10 mouse cellular contexts compared by ENCODE assay signal in the genomic region with DNA sequence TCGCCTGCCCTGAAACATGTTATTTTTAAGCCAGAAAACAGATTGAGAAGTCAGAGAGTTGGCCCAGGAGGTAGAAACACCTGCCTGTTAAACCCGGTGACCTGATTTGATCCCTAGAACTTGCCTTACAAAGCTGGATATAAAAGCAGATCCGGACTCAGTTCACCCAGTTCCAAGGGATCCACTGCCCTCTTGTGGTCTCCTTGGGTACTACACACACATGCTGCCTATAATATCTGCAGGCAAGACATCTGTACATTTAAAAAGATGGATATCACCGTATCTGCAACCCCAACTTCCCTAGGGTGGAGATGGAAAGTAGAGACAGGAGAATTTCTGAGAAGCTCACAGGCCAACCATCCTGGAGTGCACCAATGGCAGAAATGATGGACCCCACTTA. TPM values are rescaled to one million over a fixed set of nuclear protein-coding genes. Genes with fewer than 3 reads are reported as not detected.
A peak's percentile ranks its signal among the peaks of the same experiment; 100 is the strongest.
DNase-seq lines count a peak whose midpoint lies in the region; ATAC-seq lines count a peak whose summit lies in the region.
"Had no signal": no experiment of that assay in that cellular context is flagged by ENCODE, and none has a peak within 500 bp of the region (broad histone marks: within the 10 kb centered on the region; RNA-seq: fewer than 3 reads in every experiment).

No protein-coding gene starts in this region.

- no peaks in the 10 kb centered on the region for H3K9me3 ChIP-seq in hindbrain, embryonic 14.5 days (ENCODE audit: control insufficient read depth, low read length)
- 0 out of 2 replicates have a peak, but pooled peaks cover 3% of the 10 kb centered on the region for H3K9me3 ChIP-seq in hindbrain, embryonic 13.5 days

- no peak overlapping the region for H3K27ac ChIP-seq in hindbrain, embryonic 14.5 days
- no peak overlapping the region for H3K27ac ChIP-seq in hindbrain, embryonic 13.5 days
- H3K27ac ChIP-seq: forebrain, embryonic 12.5 days had no signal

- no peak overlapping the region for H3K4me2 ChIP-seq in hindbrain, embryonic 14.5 days (replicated peaks)
- H3K4me2 ChIP-seq in hindbrain, embryonic 13.5 days: no peak overlapping the region
- H3K4me2 ChIP-seq: forebrain, embryonic 12.5 days had no signal

- 97% methylated on average over 4 of the region's 4 CpGs for WGBS in hindbrain, embryonic 14.5 days
- 98% methylated on average over 4 of the region's 4 CpGs for WGBS in hindbrain, embryonic 13.5 days

- no peak overlapping the region for H3K4me3 ChIP-seq in hindbrain, embryonic 14.5 days (replicated peaks; ENCODE audit: low read length)
- no peak overlapping the region for H3K4me3 ChIP-seq in hindbrain, embryonic 13.5 days
- H3K4me3 ChIP-seq: forebrain, embryonic 12.5 days had no signal

- peak; percentile 51 for DNase-seq in hindbrain, embryonic 14.5 days (ENCODE audit: low spot score)
- DNase-seq in thymus, postnatal 0 days (ENCODE audit: low spot score): peak; percentile 53
- no peak for DNase-seq in thymus, postnatal 36 days
- peak; percentile 67 to 82 for DNase-seq in cerebellum, postnatal 10 days
- DNase-seq in urinary bladder, postnatal 4 days (ENCODE audit: low spot score in 2 of 2): no peak
- no peak for DNase-seq in Muller cell, postnatal 12 days (ENCODE audit: inconsistent ontology term)
- no peak for DNase-seq in adrenal gland, postnatal 10 days

- no peak for ATAC-seq in hindbrain, embryonic 14.5 days (ENCODE audit: low FRiP score)
- ATAC-seq in hindbrain, embryonic 13.5 days (ENCODE audit: low FRiP score): no peak

- H3K36me3 ChIP-seq in hindbrain, embryonic 14.5 days (replicated peaks; ENCODE audit: control insufficient read depth, insufficient read depth): peaks cover 46% of the 10 kb centered on the region
- H3K36me3 ChIP-seq in hindbrain, embryonic 13.5 days: peaks cover 53% of the 10 kb centered on the region

- no peaks in the 10 kb centered on the region for H3K27me3 ChIP-seq in hindbrain, embryonic 14.5 days (ENCODE audit: control insufficient read depth, insufficient read depth, low read length)
- no peaks in the 10 kb centered on the region for H3K27me3 ChIP-seq in hindbrain, embryonic 13.5 days
- H3K27me3 ChIP-seq: forebrain, embryonic 12.5 days had no signal

- no peak overlapping the region for H3K9ac ChIP-seq in hindbrain, embryonic 14.5 days
- no peak overlapping the region for H3K9ac ChIP-seq in hindbrain, embryonic 13.5 days
- H3K9ac ChIP-seq: forebrain, embryonic 12.5 days had no signal

- H3K4me1 ChIP-seq in hindbrain, embryonic 14.5 days (replicated peaks; ENCODE audit: control insufficient read depth, insufficient read depth, low read length): peaks cover 16% of the 10 kb centered on the region
- H3K4me1 ChIP-seq in hindbrain, embryonic 13.5 days (replicated peaks): peaks cover 22% of the 10 kb centered on the region

RNA-seq across cellular contexts. Expression of gene Ddx54, which starts 3.4 kb away (rescaled TPM):
- polyA plus RNA-seq in hindbrain, embryonic 14.5 days (2014; fragmentation: Nextera tagmentation; extraction: Ambion mirVana): 27.8 and 29.8 TPM in 2 replicates
- polyA plus RNA-seq in hindbrain, embryonic 13.5 days (2015; fragmentation: Nextera tagmentation; extraction: Ambion mirVana): 44.0 and 47.7 TPM in 2 replicates
- 106 and 108 TPM in 2 replicates for polyA plus RNA-seq in thymus, postnatal 0 days (2015; fragmentation: Nextera tagmentation; extraction: Ambion mirVana)
- total RNA-seq in adrenal gland, postnatal 10 days (2021): 10 to 100 TPM; 36.0 to 36.1 TPM

RNA-seq across cellular contexts. Expression of gene Rita1, which starts 3.5 kb away (rescaled TPM):
- polyA plus RNA-seq in hindbrain, embryonic 14.5 days (2014; fragmentation: Nextera tagmentation; extraction: Ambion mirVana): 20.1 and 20.6 TPM in 2 replicates
- polyA plus RNA-seq in hindbrain, embryonic 13.5 days (2015; fragmentation: Nextera tagmentation; extraction: Ambion mirVana): 26.2 TPM in 2 replicates
- 10.7 TPM in 2 replicates for polyA plus RNA-seq in thymus, postnatal 0 days (2015; fragmentation: Nextera tagmentation; extraction: Ambion mirVana)
- total RNA-seq in adrenal gland, postnatal 10 days (2021): 10 to 100 TPM; 12.9 to 17.4 TPM

RNA-seq across cellular contexts. Expression of gene Cfap73, which starts 18.1 kb away (rescaled TPM):
- 0.53 and 1.1 TPM in 2 replicates for polyA plus RNA-seq in hindbrain, embryonic 14.5 days (2014; fragmentation: Nextera tagmentation; extraction: Ambion mirVana)
- 0.28 and 0.49 TPM in 2 replicates for polyA plus RNA-seq in hindbrain, embryonic 13.5 days (2015; fragmentation: Nextera tagmentation; extraction: Ambion mirVana)
- 0.23 and 0.30 TPM in 2 replicates for polyA plus RNA-seq in thymus, postnatal 0 days (2015; fragmentation: Nextera tagmentation; extraction: Ambion mirVana)
- total RNA-seq in adrenal gland, postnatal 10 days (2021): under 1 TPM in 1 of 2 experiments, not detected in 1; 0.42 TPM
- polyA plus RNA-seq: limb, embryonic 14.5 days had no signal

RNA-seq across cellular contexts. Expression of gene Iqcd, which starts 27.1 kb away (rescaled TPM):
- 1.5 and 1.9 TPM in 2 replicates for polyA plus RNA-seq in hindbrain, embryonic 14.5 days (2014; fragmentation: Nextera tagmentation; extraction: Ambion mirVana)
- 2.4 and 2.6 TPM in 2 replicates for polyA plus RNA-seq in hindbrain, embryonic 13.5 days (2015; fragmentation: Nextera tagmentation; extraction: Ambion mirVana)
- polyA plus RNA-seq in thymus, postnatal 0 days (2015; fragmentation: Nextera tagmentation; extraction: Ambion mirVana): 1.5 and 1.7 TPM in 2 replicates
- total RNA-seq in adrenal gland, postnatal 10 days (2021): under 1 TPM; 0.42 to 0.51 TPM

RNA-seq across cellular contexts. Expression of gene Tpcn1, which starts 27.4 kb away (rescaled TPM):
- 13.4 and 15.7 TPM in 2 replicates for polyA plus RNA-seq in hindbrain, embryonic 14.5 days (2014; fragmentation: Nextera tagmentation; extraction: Ambion mirVana)
- polyA plus RNA-seq in hindbrain, embryonic 13.5 days (2015; fragmentation: Nextera tagmentation; extraction: Ambion mirVana): 18.2 and 18.7 TPM in 2 replicates
- polyA plus RNA-seq in thymus, postnatal 0 days (2015; fragmentation: Nextera tagmentation; extraction: Ambion mirVana): 33.3 and 48.6 TPM in 2 replicates
- total RNA-seq in adrenal gland, postnatal 10 days (2021): 10 to 100 TPM; 53.1 to 60.4 TPM

Comparison
In these comparisons a context has a peak if more than half of its experiments do, and no peak if none do; other contexts are left out.
1. DNase-seq: peak in hindbrain, embryonic 14.5 days (single experiment), thymus, postnatal 0 days (single experiment) and cerebellum, postnatal 10 days (2 of 2); none in thymus, postnatal 36 days (0 of 2), urinary bladder, postnatal 4 days (0 of 2), Muller cell, postnatal 12 days (single experiment) and adrenal gland, postnatal 10 days (single experiment).